Mouse (Mus musculus) intestine, postnatal 0 days (tissue): Measurements from ENCODE around the gene Ddx23. TPM values are rescaled to one million over a fixed set of nuclear protein-coding genes. Genes with fewer than 3 reads are reported as not detected.

ENCODE experiments used
- ATAC-seq: fragments of 200-750 bp; cut with Nextera tagmentation; 2 replicates; pipeline ENCODE4 v1.8.0; 2017; ENCODE audit warnings: mild to moderate bottlenecking, moderate TSS enrichment, moderate library complexity
- H3K27ac ChIP-seq: fragments of 300-500 bp; sonication (generic); 2 replicates; pipeline ENCODE4 v1.5.1; 2014; ENCODE audit warnings: mild to moderate bottlenecking, low read depth, low read length, moderate library complexity
- H3K27me3 ChIP-seq: fragments of 300-500 bp; sonication (generic); replicated peaks from 2 replicates; pipeline ENCODE4 v1.6.1; 2014; ENCODE audit warnings: low read length, mixed read lengths; ENCODE audit not compliant: control insufficient read depth, insufficient read depth
- H3K36me3 ChIP-seq: fragments of 300-500 bp; sonication (generic); 2 replicates; pipeline ENCODE4 v1.6.1; 2014; ENCODE audit warnings: mild to moderate bottlenecking, moderate library complexity; ENCODE audit not compliant: control insufficient read depth, insufficient read depth
- H3K4me1 ChIP-seq: fragments of 300-500 bp; sonication (generic); replicated peaks from 2 replicates; pipeline ENCODE4 v1.6.1; 2014; ENCODE audit warnings: antibody characterized with exemption, low read length, mixed read lengths; ENCODE audit not compliant: control insufficient read depth, insufficient read depth
- H3K4me2 ChIP-seq: fragments of 300-500 bp; sonication (generic); replicated peaks from 2 replicates; pipeline ENCODE4 v1.6.1; 2014; ENCODE audit warnings: low read depth, mild to moderate bottlenecking, moderate library complexity
- H3K4me3 ChIP-seq: fragments of 300-500 bp; sonication (generic); 2 replicates; pipeline ENCODE4 v1.5.1; 2014; ENCODE audit warnings: low read depth, low read length
- H3K9ac ChIP-seq: fragments of 300-500 bp; sonication (generic); 2 replicates; pipeline ENCODE4 v1.6.1; 2014; ENCODE audit warnings: mild to moderate bottlenecking, low read depth, low read length
- H3K9me3 ChIP-seq: fragments of 300-500 bp; sonication (generic); 2 replicates; pipeline ENCODE4 v1.6.1; 2016; ENCODE audit warnings: mixed run types; ENCODE audit not compliant: control insufficient read depth
- CTCF ChIP-seq: sonication (generic); IDR thresholded peaks from 2 replicates; pipeline ENCODE4 v1.5.1; 2016; ENCODE audit warnings: low read depth, mild to moderate bottlenecking, control low read depth, antibody characterized with exemption, moderate library complexity
- WGBS: fragments of 180-500 bp; shearing (Covaris S2); extraction: QIAGEN DNeasy Blood & Tissue Kit; methylation state at CpG from one replicate; pipeline ENCODE4 v1.1.7; 2014; 5-methylcytosine and 5-hydroxymethylcytosine counted together
- polyA plus RNA-seq: library from polyadenylated mRNA; unstranded; fragments of >200 nt; fragmentation: Nextera tagmentation; extraction: Ambion mirVana; gene quantifications from 2 replicates; pipeline ENCODE4 v1.2.1, GENCODE M21; 2015

Gene Ddx23
- polyA plus RNA-seq, 1 experiment from 2014 or later, result 9.0 TPM

DNA sequence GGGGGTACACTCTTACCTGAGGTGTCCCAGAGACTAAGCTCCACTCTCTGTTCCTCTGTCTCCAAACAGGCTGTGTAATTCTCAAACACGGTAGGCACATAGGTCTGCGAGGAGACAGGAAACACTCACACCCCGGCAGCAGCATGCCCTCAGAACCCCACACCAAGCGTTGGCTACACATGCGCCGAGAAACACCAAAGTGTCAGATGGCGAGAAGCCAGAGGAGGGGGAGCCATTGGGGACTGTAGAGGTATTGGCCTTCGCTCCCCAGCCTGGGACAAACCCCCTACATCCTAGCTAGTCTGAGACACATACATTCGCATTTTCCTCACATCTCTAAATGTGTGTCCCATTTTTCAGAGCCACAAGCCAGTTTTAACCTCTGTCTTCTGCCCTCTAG, 13.8 kb upstream of the Ddx23 start:
- H3K4me3 ChIP-seq, result peak overlapping the region; percentile 45
- peaks cover 43% of the 10 kb centered on the region for H3K27me3 ChIP-seq
- no peak overlapping the region for H3K9ac ChIP-seq
- no peak overlapping the region for H3K27ac ChIP-seq
- H3K36me3 ChIP-seq, result no peaks in the 10 kb centered on the region
- TF ChIP-seq CTCF, result no peak
- H3K4me2 ChIP-seq, result peak overlapping the region; percentile 74
- ATAC-seq, result no peak
- peaks cover 6% of the 10 kb centered on the region; the same call in 1 of the 2 replicates for H3K4me1 ChIP-seq
- WGBS, result 5% methylated on average over 9 of the region's 9 CpGs
- H3K9me3 ChIP-seq, result no peaks in the 10 kb centered on the region

DNA sequence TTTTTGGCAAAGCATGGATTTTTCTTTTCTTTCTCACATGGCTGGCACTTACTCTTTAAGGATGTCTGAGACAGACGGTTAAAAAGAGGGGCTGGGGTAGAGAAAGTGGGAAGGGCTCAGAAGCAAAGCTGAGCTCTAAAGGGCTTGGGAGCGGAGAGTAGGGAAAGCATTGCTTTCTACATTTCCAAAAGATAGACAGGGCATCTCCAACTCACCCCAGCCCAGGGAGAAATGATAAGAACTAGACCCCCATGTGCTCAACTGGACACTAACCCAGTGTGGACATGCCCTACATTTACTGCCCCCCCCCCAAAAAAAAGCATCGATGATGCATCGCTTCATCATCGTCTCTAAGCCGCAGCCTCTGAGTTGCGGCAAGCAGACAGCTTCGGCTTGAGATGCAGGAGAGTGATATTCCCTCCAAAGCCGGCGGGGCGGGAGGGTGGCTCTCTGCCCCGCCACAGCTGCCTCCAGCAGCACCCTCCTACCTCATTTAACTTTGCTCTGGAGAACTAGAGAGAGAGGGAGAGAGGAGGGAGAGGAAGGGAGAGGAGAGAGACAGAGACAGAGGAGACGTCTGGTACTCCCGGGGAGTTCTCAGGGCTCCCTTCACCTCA, 13.0 kb upstream of the Ddx23 start:
- Histone ChIP-seq H3K4me2 (peak overlapping the region; percentile 74; the same call in 1 of the 2 replicates), H3K4me3 (peak overlapping the region; percentile 2; the same call in 1 of the 2 replicates), H3K27ac (no peak overlapping the region), H3K9me3 (no peaks in the 10 kb centered on the region), H3K27me3 (peaks cover 43% of the 10 kb centered on the region), H3K36me3 (no peaks in the 10 kb centered on the region), H3K9ac (no peak overlapping the region), H3K4me1 (peaks cover 6% of the 10 kb centered on the region; the same call in 1 of the 2 replicates)
- WGBS, result 8% methylated on average over 14 of the region's 14 CpGs
- no peak for TF ChIP-seq CTCF
- no peak for ATAC-seq

DNA sequence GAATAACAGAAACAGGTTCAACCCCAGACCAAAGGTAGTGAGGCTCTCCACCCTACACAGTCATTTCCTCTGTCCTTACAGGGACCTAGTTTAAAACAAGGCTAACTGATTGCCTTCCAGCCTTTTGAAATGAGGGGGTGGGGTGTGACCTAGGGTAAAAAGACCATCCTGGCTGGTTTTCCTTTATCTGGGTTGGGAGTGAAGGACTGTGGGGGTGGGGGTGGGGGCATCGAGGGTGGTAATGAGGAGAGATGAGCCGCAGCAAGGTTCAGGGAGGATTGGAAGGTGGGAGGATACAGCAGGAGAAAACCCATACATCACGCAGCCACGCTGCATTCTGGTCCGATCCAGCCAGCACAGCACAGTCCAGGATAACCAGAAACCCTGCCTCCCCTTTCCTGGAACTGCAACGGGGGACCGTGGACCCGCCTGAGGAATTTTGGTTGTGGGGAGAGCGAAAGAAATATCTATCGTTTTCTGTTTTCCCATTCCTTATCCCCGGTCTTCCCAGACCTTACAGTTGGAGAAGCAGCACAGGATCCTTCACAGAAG, 12.4 kb upstream of the Ddx23 start:
- ATAC-seq, result no peak
- H3K9ac ChIP-seq, result no peak overlapping the region
- no peak overlapping the region for H3K4me2 ChIP-seq
- TF ChIP-seq CTCF, result no peak
- H3K27me3 ChIP-seq, result peaks cover 43% of the 10 kb centered on the region
- H3K27ac ChIP-seq, result no peak overlapping the region
- H3K4me1 ChIP-seq, result peaks cover 6% of the 10 kb centered on the region; the same call in 1 of the 2 replicates
- H3K9me3 ChIP-seq, result no peaks in the 10 kb centered on the region
- no peaks in the 10 kb centered on the region for H3K36me3 ChIP-seq
- WGBS, result 32% methylated on average over 11 of the region's 11 CpGs
- no peak overlapping the region for H3K4me3 ChIP-seq

DNA sequence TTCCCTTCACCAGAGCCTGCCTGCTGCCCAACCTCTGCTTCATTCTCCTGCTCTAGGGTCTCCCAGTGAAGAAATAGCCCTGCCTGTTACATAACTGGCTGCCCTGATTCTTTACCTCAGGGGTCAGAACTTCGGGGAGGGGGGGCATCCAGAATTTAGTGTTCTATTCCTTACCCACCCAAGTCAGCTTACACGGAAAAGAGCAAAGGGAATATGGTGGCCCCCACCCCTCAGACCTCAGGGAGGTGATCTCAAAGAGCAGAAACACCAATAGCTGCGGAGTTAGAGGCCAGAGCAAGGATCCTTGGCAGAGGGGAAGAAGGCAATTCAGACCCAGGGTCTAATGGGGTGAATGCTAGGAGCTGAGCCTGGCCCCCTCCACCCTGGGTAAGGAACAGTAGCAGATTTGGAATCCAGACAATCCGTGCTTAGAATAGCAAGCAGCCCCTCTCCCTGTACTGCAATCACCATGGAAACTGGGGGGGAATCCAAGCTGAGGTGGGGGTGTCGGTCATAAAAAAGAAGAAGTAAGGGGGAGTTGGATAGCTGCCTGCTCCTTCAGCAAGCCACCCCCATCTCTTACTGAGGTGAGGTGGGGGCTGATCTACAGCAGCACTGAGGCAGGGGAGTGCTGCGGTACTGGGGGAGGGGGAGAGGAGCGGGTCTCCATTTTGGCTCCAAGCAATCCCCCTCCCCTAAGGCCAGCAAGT, 11.7 kb upstream of the Ddx23 start:
- H3K4me2 ChIP-seq, result no peak overlapping the region
- 41% methylated on average over 7 of the region's 7 CpGs for WGBS
- no peaks in the 10 kb centered on the region for H3K36me3 ChIP-seq
- no peak for TF ChIP-seq CTCF
- no peak overlapping the region for H3K27ac ChIP-seq
- ATAC-seq, result no peak
- no peaks in the 10 kb centered on the region for H3K9me3 ChIP-seq
- H3K27me3 ChIP-seq, result peaks cover 43% of the 10 kb centered on the region
- no peak overlapping the region for H3K4me3 ChIP-seq
- peaks cover 6% of the 10 kb centered on the region; the same call in 1 of the 2 replicates for H3K4me1 ChIP-seq
- no peak overlapping the region for H3K9ac ChIP-seq

DNA sequence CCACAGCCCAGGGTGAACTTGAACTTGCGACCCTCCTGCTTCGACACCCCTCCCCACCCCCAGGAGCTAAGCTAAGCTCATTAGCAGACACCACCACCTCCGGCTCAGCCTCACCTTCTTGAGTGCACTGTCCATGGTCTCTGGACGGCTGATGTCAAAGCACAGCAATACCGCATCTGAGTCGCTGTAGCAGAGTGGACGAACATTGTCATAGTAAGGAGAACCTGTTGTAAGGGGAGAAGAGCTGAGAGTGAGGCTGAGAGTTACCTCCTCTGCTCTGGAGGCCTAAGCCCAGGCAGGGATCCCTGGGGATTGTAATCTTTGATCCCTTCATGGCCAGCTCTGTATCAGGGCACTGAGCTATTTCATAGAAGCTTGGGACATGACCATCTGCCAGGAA, 11.0 kb upstream of the Ddx23 start:
- no peak for TF ChIP-seq CTCF
- ATAC-seq, result no peak
- no peak overlapping the region for H3K9ac ChIP-seq
- no peak overlapping the region for H3K27ac ChIP-seq
- 78% methylated on average over 7 of the region's 7 CpGs for WGBS
- H3K4me3 ChIP-seq, result no peak overlapping the region
- peaks cover 6% of the 10 kb centered on the region; the same call in 1 of the 2 replicates for H3K4me1 ChIP-seq
- H3K9me3 ChIP-seq, result no peaks in the 10 kb centered on the region
- peaks cover 41% of the 10 kb centered on the region for H3K27me3 ChIP-seq
- no peak overlapping the region for H3K4me2 ChIP-seq
- no peaks in the 10 kb centered on the region for H3K36me3 ChIP-seq

DNA sequence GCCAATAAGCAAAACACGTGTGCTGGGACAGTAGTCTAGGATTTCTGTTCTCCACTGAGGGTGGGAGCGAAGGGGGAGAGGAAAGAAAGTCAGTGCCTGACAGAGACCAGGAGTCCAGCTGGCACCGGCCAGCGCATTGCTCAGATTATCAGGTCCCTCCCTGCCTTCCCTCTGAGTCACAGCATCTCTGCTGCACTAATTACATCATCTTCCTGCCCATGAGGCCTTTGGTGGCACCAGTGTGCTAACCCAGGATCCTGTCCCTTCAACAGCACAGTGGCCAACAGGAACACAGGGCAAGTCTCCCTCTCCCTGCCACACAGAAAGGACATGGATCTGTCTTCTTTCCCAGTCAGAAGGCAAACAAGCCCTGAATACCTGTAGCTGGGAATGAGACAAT, 9.9 kb upstream of the Ddx23 start:
- ATAC-seq, result no peak
- no peak overlapping the region for H3K9ac ChIP-seq
- no peak for TF ChIP-seq CTCF
- H3K4me2 ChIP-seq, result no peak overlapping the region
- H3K27me3 ChIP-seq, result peaks cover 32% of the 10 kb centered on the region
- 47% methylated on average over 4 of the region's 4 CpGs for WGBS
- H3K4me3 ChIP-seq, result no peak overlapping the region
- peaks cover 6% of the 10 kb centered on the region; the same call in 1 of the 2 replicates for H3K4me1 ChIP-seq
- H3K9me3 ChIP-seq, result no peaks in the 10 kb centered on the region
- no peak overlapping the region for H3K27ac ChIP-seq
- no peaks in the 10 kb centered on the region for H3K36me3 ChIP-seq
